Mouse (Mus musculus) heart, embryonic 12.5 days (tissue): ENCODE measurements around the gene D11Wsu47e. TPM values are rescaled to one million over a fixed set of nuclear protein-coding genes. Genes with fewer than 3 reads are reported as not detected.

Source experiments
- ATAC-seq: fragments of 200-750 bp; cut with Nextera tagmentation; 2 replicates; pipeline ENCODE4 v1.8.0; 2017; ENCODE audit warnings: moderate TSS enrichment, moderate library complexity; ENCODE audit not compliant: insufficient number of reproducible peaks, low FRiP score
- H3K27ac ChIP-seq: fragments of 300-500 bp; sonication (generic); 2 replicates; pipeline ENCODE4 v1.5.1; 2016; ENCODE audit warnings: mild to moderate bottlenecking, moderate library complexity; ENCODE audit not compliant: poor library complexity, severe bottlenecking
- H3K27me3 ChIP-seq: fragments of 300-500 bp; sonication (generic); replicated peaks from 2 replicates; pipeline ENCODE4 v1.6.1; 2016; ENCODE audit warnings: mild to moderate bottlenecking, moderate library complexity
- H3K36me3 ChIP-seq: fragments of 300-500 bp; sonication (generic); 2 replicates; pipeline ENCODE4 v1.6.1; 2016; ENCODE audit warnings: mild to moderate bottlenecking, moderate library complexity
- H3K4me1 ChIP-seq: fragments of 300-500 bp; sonication (generic); replicated peaks from 2 replicates; pipeline ENCODE4 v1.6.1; 2016; ENCODE audit warnings: mild to moderate bottlenecking
- H3K4me2 ChIP-seq: fragments of 300-500 bp; sonication (generic); 2 replicates; pipeline ENCODE4 v1.6.1; 2016; ENCODE audit warnings: mild to moderate bottlenecking, moderate library complexity
- H3K4me3 ChIP-seq: fragments of 300-500 bp; sonication (generic); 2 replicates; pipeline ENCODE4 v1.5.1; 2016; ENCODE audit warnings: mild to moderate bottlenecking
- H3K9ac ChIP-seq: fragments of 300-500 bp; sonication (generic); 2 replicates; pipeline ENCODE4 v1.6.1; 2016; ENCODE audit warnings: mild to moderate bottlenecking, moderate library complexity
- H3K9me3 ChIP-seq: fragments of 300-500 bp; sonication (generic); replicated peaks from 2 replicates; pipeline ENCODE4 v1.6.1; 2016; ENCODE audit warnings: mild to moderate bottlenecking, moderate library complexity
- WGBS: fragments of 180-500 bp; shearing (Covaris S2); methylation state at CpG from one replicate; pipeline ENCODE4 v1.1.7; 2016; 5-methylcytosine and 5-hydroxymethylcytosine counted together
- polyA plus RNA-seq: library from polyadenylated mRNA; unstranded; fragments of >200 nt; fragmentation: Nextera tagmentation; extraction: Ambion mirVana; gene quantifications from 2 replicates; pipeline ENCODE4 v1.2.1, GENCODE M21; 2016

D11Wsu47e gene
- polyA plus RNA-seq, result 19.0 and 20.7 TPM in 2 replicates

GRCm38 (mm10) chr11:113683957-113684706 is at the start of gene D11Wsu47e, which contains the start of gene Fam104a:
Gene D11Wsu47e, plus strand, starts transcription at chr11:113684412.
Gene Fam104a, minus strand, starts transcription at chr11:113684155.
- H3K4me2 ChIP-seq, result peak within 1 kb of the TSS; percentile 84
- H3K9me3 ChIP-seq, result no peaks in the 10 kb centered on the region
- peaks cover 20% of the 10 kb centered on the region for H3K36me3 ChIP-seq
- H3K4me3 ChIP-seq, result peak within 1 kb of the TSS; percentile 86
- peak; percentile 92 for ATAC-seq
- peak within 1 kb of the TSS; percentile 96 for H3K9ac ChIP-seq
- under 1% methylated on average over 66 of the region's 73 CpGs for WGBS
- peak within 1 kb of the TSS; percentile 98 for H3K27ac ChIP-seq
- peaks cover 43% of the 10 kb centered on the region for H3K4me1 ChIP-seq
- no peaks in the 10 kb centered on the region for H3K27me3 ChIP-seq

GRCm38 (mm10) chr11:113634699-113635121 is 49.5 kb upstream of the D11Wsu47e start:
- Histone ChIP-seq H3K36me3 (no peaks in the 10 kb centered on the region), H3K4me3 (no peak overlapping the region), H3K27me3 (peaks cover 2% of the 10 kb centered on the region; the same call in 1 of the 2 replicates), H3K4me2 (no peak overlapping the region), H3K9me3 (peaks cover 10% of the 10 kb centered on the region; the same call in 1 of the 2 replicates), H3K4me1 (no peaks in the 10 kb centered on the region), H3K9ac (no peak overlapping the region), H3K27ac (no peak overlapping the region)
- 67% methylated on average over 10 of the region's 10 CpGs for WGBS
- ATAC-seq, result no peak

GRCm38 (mm10) chr11:113638680-113639079 is 45.5 kb upstream of the D11Wsu47e start:
- whole genome bisulfite sequencing, result 83% methylated on average over 12 of the region's 12 CpGs
- no peaks in the 10 kb centered on the region for H3K4me1 ChIP-seq
- H3K27ac ChIP-seq, result no peak overlapping the region
- H3K4me2 ChIP-seq, result no peak overlapping the region
- H3K9me3 ChIP-seq, result peaks cover 10% of the 10 kb centered on the region
- H3K9ac ChIP-seq, result no peak overlapping the region
- no peak overlapping the region for H3K4me3 ChIP-seq
- H3K27me3 ChIP-seq, result no peaks in the 10 kb centered on the region
- no peak for ATAC-seq
- no peaks in the 10 kb centered on the region for H3K36me3 ChIP-seq

GRCm38 (mm10) chr11:113645181-113645580 is 39.0 kb upstream of the D11Wsu47e start:
- no peak for ATAC-seq
- WGBS, result 82% methylated on average over 3 of the region's 3 CpGs
- H3K4me1 ChIP-seq, result peaks cover 13% of the 10 kb centered on the region

GRCm38 (mm10) chr11:113648152-113648551 is 36.1 kb upstream of the D11Wsu47e start:
- 3% methylated on average over 15 of the region's 15 CpGs for WGBS

More at GRCm38 (mm10) chr11:113645181-113645580, 39.0 kb upstream of the D11Wsu47e start:
- Histone ChIP-seq H3K4me3 (no peak overlapping the region), H3K27me3 (no peaks in the 10 kb centered on the region), H3K36me3 (no peaks in the 10 kb centered on the region), H3K9me3 (peaks cover 3% of the 10 kb centered on the region; the same call in 1 of the 2 replicates), H3K4me2 (no peak overlapping the region), H3K27ac (no peak overlapping the region), H3K9ac (no peak overlapping the region)

GRCm38 (mm10) chr11:113648690-113649352 is 35.4 kb upstream of the D11Wsu47e start, which contains the start of gene Cog1:
Gene Cog1, plus strand, starts transcription at chr11:113649169.
- peak within 1 kb of the TSS; percentile 78 for H3K27ac ChIP-seq

More at GRCm38 (mm10) chr11:113648152-113648551, 36.1 kb upstream of the D11Wsu47e start:
- Histone ChIP-seq H3K36me3 (peaks cover 15% of the 10 kb centered on the region), H3K9me3 (0 out of 2 replicates have a peak, but pooled peaks cover 3% of the 10 kb centered on the region), H3K27me3 (no peaks in the 10 kb centered on the region), H3K4me3 (peak overlapping the region; percentile 6; the same call in 1 of the 2 replicates), H3K27ac (no peak overlapping the region), H3K4me2 (peak overlapping the region; percentile 45), H3K4me1 (peaks cover 13% of the 10 kb centered on the region), H3K9ac (no peak overlapping the region)
- ATAC-seq, result no peak

GRCm38 (mm10) chr11:113649353-113650210 is 34.6 kb upstream of the D11Wsu47e start, which contains the start of gene Slc39a11:
Gene Slc39a11, minus strand, starts transcription at chr11:113650079.
- H3K27me3 ChIP-seq, result no peaks in the 10 kb centered on the region
- ATAC-seq, result peak; percentile 82
- under 1% methylated on average over 91 of the region's 91 CpGs for WGBS

More at GRCm38 (mm10) chr11:113648690-113649352, 35.4 kb upstream of the D11Wsu47e start, which contains the start of gene Cog1:
- ATAC-seq, result no peak
- Histone ChIP-seq H3K4me1 (peaks cover 13% of the 10 kb centered on the region), H3K27me3 (no peaks in the 10 kb centered on the region), H3K9me3 (0 out of 2 replicates have a peak, but pooled peaks cover 3% of the 10 kb centered on the region), H3K4me3 (peak within 1 kb of the TSS; percentile 93), H3K9ac (peak within 1 kb of the TSS; percentile 98), H3K4me2 (peak within 1 kb of the TSS; percentile 79), H3K36me3 (peaks cover 22% of the 10 kb centered on the region)
- WGBS, result 35% methylated on average over 26 of the region's 26 CpGs

GRCm38 (mm10) chr11:113651206-113651906 is 32.9 kb upstream of the D11Wsu47e start:
- 66% methylated on average over 22 of the region's 22 CpGs for WGBS
- peak overlapping the region; percentile 27 for H3K4me2 ChIP-seq
- H3K27ac ChIP-seq, result no peak overlapping the region
- no peaks in the 10 kb centered on the region for H3K27me3 ChIP-seq
- peaks cover 47% of the 10 kb centered on the region for H3K36me3 ChIP-seq
- no peak overlapping the region for H3K9ac ChIP-seq
- no peak overlapping the region for H3K4me3 ChIP-seq
- H3K4me1 ChIP-seq, result peaks cover 13% of the 10 kb centered on the region
- H3K9me3 ChIP-seq, result no peaks in the 10 kb centered on the region
- ATAC-seq, result no peak

More at GRCm38 (mm10) chr11:113649353-113650210, 34.6 kb upstream of the D11Wsu47e start, which contains the start of gene Slc39a11:
- H3K4me1 ChIP-seq, result peaks cover 13% of the 10 kb centered on the region
- H3K9ac ChIP-seq, result peak within 1 kb of the TSS; percentile 98
- H3K4me2 ChIP-seq, result peak within 1 kb of the TSS; percentile 79
- H3K9me3 ChIP-seq, result 0 out of 2 replicates have a peak, but pooled peaks cover 3% of the 10 kb centered on the region
- H3K4me3 ChIP-seq, result peak within 1 kb of the TSS; percentile 93
- H3K27ac ChIP-seq, result peak within 1 kb of the TSS; percentile 78
- H3K36me3 ChIP-seq, result peaks cover 29% of the 10 kb centered on the region

GRCm38 (mm10) chr11:113651907-113652273 is 32.3 kb upstream of the D11Wsu47e start:
- H3K27me3 ChIP-seq, result no peaks in the 10 kb centered on the region
- H3K27ac ChIP-seq, result no peak overlapping the region
- no peak overlapping the region for H3K4me2 ChIP-seq
- no peak overlapping the region for H3K4me3 ChIP-seq
- no peak overlapping the region for H3K9ac ChIP-seq
- no peaks in the 10 kb centered on the region for H3K9me3 ChIP-seq
- H3K36me3 ChIP-seq, result peaks cover 52% of the 10 kb centered on the region
- WGBS, result 43% methylated on average over 8 of the region's 8 CpGs
- peaks cover 13% of the 10 kb centered on the region for H3K4me1 ChIP-seq
- ATAC-seq, result no peak

- Histone ChIP-seq H3K4me1 (peaks cover 13% of the 10 kb centered on the region), H3K27me3 (no peaks in the 10 kb centered on the region), H3K36me3 (peaks cover 59% of the 10 kb centered on the region), H3K4me3 (no peak overlapping the region), H3K9ac (no peak overlapping the region), H3K4me2 (no peak overlapping the region), H3K9me3 (no peaks in the 10 kb centered on the region), H3K27ac (no peak overlapping the region)
- ATAC-seq, result no peak
- WGBS, result 87% methylated on average over 6 of the region's 6 CpGs
These were observed 31.7 kb upstream of the D11Wsu47e start for GRCm38 (mm10) chr11:113652516-113652915.
